Mouse (Mus musculus): ENCODE results near the gene Asb11.

The Asb11 gene

DNA sequence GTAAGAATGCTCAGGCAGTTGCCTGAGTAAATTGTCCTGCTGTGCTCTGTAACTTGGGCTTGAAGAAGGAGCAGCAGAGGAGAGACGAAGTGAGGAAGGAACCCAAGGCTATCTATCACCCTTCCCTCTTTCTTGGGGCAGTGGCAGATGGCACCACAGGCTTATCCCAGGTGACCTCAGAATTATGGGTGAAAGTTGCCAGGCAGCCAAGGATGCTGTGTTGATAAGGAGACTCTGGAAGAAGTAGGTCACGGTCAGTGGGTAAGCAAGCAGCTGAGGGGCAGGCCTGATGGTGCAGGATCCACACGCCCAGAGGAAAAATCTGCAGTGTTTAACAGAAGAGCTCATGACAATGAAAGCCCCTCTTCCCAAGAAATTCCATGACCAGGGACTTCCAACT is 4.5 kb downstream of the Asb11 start:
- in situ Hi-C loops (cut with MboI): no loop called here

DNA sequence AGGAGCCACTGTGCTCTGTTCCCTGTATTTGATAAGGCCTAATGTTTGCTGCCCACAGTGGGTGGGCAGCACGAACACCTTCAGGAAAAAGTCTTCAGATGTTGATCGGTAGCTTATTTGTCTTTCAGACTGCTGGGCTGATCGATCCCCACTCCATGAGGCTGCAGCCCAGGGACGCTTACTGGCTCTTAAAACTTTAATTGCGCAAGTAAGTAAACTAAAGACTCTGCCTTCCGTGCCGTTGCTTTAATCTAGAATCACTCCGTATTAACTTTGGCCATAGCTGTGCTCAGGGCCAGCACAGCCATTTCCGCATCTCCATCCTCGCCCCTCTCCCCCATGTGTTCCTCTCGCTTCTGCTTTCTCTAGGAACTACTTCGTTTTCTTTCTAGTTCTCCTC is 8.8 kb downstream of the Asb11 start:
- in situ Hi-C loops (cut with MboI): no loop called here

DNA sequence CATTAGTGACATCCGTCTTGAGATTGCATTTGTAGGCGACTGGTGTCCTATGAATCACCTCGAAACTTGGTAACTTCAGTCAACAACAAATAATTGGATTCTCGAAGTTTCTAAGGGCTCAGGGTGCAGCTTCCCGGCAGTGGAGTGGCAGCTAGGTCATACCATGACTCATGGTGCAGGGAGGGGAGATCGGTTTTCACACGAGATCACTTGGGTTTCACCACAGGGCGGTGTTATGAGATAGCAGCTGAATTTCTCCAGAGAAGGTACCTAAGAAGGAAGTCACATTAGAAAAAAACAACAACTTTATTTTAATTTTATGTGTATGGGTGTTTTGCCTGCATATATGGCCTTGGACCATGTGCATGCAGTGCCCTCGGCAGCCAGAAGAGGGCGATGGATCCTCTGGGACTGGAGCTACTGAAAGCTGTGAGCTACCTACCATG is 9.3 kb downstream of the Asb11 start:
- in situ Hi-C loops (cut with MboI): no loop called here

DNA sequence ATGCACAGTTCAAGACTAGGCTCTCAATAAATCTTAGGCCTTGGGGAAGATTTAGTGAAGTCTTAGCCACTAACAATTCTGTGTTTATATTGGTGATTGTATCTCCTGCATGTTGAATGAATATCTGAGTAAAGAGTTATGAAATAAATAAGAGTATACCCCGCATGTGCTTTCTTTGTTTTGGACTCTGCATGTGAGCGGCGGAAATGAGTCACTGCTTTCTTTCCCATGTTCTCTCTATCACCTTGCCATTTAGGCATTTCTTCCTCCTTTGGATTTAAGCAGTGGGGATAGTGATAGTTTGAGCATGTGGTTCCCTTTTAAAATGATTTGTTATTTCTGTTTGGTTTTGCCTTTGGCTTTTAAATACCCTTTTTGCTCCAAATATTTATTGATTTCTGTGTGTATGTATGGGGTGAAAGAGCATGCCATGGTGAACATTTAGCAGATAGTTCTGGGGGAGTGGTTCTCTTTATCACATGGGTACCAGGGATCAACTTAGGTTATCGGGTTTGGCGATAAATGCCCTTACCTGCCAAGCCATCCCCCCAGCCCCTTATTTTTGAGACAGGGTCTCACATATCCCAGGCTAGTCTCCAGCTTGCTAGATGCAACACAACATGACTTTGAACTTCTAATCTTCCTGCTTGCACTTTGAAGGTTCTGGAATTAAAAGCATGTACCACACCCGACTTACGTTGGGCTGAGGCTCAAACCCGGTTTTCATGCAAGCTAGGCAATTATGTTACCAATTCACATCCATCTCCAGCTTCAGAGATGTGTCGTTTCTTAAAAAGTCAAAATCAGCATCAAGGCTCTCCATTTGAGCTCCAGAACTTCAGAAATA is 10.3 kb downstream of the Asb11 start:
- in situ Hi-C loops (cut with MboI): no loop called here

DNA sequence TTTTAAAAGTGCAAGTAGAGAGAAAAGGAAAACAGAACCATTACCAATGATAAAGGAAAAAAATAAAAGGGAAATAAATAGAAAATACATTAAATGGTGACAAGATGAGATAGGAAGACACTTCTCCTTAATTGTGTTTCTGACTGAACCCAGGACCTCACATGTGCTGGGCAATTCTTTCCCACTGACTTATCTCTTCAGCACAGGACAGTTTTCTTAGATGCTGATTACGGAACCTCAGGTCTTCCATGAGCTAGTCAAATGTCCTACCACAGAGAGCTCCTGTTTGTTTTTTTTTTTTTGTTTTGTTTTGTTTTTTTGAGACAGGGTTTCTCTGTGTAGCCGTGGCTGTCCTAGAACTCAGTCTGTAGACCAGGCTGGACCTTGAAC is 10.9 kb downstream of the Asb11 start:
- in situ Hi-C loops (cut with MboI): no loop called here

DNA sequence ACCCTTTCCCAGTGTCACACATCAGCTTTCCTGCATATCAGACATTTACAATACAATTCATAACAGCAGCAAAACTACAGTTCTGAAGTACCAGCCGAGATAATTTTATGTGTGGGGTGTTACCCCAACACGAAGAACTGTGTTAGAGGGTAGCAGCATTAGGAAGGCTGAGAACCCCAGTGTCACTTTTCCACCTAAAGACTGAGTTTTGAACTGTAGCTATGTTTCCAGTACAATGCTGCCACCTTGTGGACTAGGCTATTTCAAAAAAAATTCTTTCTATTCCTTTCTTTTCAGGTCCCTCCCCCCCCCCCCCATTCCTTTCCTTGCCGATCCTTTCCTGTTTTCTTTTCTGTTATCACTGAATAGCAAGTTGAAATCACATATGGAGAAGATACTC is 12.4 kb downstream of the Asb11 start:
- in situ Hi-C loops (cut with MboI): no loop called here

DNA sequence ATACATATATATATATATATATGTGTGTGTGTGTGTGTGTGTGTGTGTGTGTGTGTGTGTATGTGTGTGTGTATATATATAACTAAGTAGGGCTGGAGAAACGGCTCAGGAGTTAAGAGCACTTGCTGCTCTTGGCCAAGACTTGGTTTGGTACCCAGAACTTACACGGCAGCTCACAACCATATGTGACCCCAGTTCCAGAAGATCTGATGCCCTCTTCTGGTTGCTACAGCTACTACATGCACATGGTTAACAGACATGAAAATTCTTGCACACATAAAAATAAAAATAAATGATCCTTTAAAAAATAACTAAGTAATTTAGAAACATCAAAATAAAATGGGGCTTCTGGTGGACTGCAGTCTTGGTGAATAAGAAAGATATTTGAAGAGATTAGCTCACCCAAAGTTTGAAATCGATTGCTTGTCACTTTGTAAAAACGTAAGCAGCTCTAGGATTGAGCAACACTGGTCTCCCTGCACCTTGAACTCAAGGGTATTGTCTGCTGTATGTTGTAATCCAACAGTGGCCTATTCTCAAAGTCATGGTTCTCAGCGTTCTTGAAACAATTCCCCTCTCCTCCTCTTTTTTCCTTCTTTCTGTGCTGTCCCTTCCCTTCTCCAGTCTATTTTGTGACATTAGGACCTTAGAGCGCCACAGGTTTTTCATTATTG is 22.5 kb downstream of the Asb11 start:
- in situ Hi-C loops (cut with MboI): no loop called here

DNA sequence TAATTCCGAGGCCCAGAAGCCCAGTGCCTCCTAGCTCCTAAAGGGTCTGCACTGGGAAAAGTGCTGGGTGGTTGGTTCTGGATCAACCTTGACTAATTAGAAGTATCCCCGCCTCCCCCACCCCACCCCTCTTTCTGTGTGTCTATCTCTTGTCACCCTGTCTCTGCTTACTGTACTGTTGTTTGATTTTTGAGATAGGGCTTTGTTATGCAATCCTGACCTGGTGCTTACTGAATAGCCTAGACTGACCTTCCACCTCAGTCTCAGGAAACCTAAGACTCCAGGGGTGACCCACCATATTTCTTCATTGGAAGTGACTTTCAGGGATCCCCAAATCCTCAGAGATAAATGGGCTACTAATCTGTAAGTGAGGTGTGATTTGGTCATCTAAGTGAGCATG is 65.5 kb downstream of the Asb11 start:
- in situ Hi-C loops (cut with MboI): no loop called here

DNA sequence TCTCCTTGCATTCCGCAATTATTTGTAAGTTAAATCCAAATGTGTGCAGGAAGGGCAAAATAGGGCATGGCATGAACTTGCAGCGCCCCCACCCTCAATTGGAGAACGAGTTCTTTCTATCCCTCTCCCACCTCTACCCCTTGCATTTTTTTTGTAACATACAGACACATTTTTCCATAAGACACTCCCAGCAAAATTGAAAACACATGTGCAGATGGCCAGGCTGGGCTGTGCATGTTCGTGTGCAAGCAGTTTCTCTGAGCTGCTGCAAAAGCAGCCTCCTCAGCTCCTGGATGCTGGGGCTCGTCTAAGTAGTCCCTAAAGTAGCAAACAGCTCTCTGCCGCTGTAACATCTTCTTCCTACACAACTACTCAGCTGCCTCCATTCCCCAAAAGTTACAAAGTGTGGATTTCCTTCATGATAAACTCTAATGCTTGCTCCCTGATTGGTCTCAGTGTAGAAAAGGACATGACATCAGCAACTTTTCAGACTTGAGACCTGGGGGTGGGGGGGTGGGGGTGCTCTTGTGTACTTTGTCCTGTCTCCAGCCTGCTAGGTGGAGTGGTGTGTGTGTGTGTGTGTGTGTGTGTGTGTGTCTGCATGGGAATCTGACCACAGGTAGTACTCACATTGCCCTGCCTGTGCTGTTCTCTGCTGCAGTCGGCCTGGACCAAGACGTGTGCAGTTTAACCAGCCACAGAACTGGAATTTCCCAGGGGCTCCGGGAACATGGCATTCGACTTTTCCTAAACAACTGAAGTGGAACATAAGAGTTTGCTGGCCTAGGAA is 69.1 kb downstream of the Asb11 start, which contains the start of gene Asb9:
Gene Asb9, plus strand, starts transcription at position 619 of the 790 bp plus-strand sequence.
- in situ Hi-C loops (cut with MboI): no loop called here

DNA sequence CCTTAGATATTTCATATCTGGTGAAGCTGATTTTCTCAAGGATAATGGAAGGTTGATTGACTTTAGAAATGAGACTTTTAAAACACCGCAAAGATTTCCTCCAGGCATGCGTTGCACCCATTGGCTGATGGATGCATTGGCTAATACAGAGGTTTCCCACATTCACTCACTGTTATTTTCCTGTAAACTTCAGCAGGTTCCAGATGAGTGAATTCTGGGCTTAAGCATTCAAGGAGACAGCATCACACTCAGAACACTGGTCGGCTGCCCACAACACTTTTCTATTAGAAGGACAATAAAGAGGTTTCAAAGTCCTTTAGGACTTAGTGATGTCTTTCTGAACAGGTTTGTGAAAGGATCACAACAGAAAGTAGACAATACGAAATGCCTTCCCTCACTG is 70.3 kb downstream of the Asb11 start:
- in situ Hi-C loops (cut with MboI): no loop called here

DNA sequence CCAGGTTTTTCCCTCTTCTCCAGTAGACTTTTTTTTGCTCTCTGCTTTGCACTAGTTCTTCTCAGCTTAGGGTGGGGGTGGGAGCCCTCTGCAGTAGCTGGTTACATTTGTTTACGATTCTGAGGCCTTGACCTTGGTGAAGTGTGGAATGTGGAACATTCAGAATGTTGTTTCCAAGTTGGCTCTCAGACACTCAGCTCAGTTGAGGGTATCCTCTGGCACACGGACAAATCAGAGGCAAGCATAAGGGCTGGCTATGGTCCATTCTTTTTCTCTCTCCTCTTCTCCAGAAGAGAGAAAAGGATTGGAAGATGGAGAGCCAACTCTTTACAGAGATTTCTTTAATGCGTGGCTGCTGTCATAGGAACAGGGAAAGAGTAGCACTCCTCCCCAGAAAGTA is 71.9 kb downstream of the Asb11 start:
- in situ Hi-C loops (cut with MboI): no loop called here
